Mouse (Mus musculus): ENCODE results near the gene Atad3a. TPM values are rescaled to one million over a fixed set of nuclear protein-coding genes. Genes with fewer than 3 reads are reported as not detected.

The Atad3a gene
- 69.8 TPM for polyA plus RNA-seq (2017; shearing (Covaris generic))

DNA sequence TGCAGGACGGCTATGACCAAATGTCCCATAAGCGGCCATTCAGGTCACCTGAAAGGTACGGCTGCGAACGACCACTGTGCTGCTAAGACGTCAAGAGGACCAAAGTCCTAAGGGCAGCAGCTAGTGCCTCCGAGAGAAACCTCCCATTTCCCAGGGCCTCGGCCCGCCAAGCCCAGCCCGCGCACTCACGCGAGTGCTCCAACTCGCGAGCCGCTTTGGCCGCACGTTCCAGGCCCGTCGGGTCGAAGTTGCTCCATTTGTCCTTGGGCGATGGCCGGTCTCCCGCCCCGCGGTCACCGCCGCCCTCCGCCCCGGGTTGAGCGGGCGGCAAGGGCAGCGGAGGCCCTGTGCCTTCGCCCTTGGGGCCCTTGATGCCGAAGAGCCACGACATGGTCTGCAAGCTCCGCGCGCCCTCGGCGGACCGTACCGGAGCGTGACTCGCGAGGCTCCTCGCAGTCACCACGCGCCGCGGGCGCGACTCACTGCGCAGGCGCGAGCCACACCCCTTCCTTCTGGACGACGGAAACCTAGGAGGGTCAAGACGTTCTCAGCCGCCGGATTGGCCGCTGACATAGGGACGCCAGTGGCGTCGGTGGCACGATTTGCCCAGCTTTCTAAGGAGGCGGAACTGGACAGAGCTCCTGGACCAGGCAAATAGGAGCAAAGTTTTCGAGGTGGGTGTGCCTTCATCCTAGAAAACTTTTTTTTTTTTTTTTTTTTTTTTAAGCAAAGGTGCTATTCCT is at the start of gene Atad3a:
Gene Atad3a, minus strand, starts transcription at position 481 of the 743 bp plus-strand sequence.

DNA sequence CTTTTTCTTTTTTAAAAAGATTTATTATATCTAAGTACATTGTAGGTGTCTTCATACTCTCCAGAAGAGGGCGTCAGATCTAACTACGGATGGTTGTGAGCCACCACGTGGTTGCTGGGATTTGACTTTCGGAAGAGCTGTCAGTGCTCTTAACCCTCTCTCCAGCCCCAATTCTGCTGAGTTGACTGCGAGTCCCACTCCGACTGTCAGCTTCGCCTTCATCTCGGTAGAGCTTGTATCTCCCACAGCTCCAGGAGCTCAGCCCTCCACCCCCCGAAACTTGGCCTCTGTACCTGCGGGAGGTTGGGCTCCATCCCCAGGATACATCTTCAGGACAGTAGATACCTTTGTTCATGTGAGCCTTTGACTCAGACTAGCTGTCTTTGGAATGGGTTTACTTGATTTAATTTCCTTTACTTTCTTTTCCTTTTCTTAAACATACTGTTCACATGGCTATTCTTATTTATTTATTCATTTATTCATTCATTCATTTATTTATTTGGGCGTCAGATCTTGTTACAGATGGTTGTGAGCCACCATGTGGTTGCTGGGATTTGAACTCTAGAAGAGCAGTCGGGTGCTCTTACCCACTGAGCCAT is 41.9 kb upstream of the Atad3a start, which contains the start of gene Mrpl20:
Gene Mrpl20, plus strand, starts transcription at position 138 of the 599 bp plus-strand sequence.

DNA sequence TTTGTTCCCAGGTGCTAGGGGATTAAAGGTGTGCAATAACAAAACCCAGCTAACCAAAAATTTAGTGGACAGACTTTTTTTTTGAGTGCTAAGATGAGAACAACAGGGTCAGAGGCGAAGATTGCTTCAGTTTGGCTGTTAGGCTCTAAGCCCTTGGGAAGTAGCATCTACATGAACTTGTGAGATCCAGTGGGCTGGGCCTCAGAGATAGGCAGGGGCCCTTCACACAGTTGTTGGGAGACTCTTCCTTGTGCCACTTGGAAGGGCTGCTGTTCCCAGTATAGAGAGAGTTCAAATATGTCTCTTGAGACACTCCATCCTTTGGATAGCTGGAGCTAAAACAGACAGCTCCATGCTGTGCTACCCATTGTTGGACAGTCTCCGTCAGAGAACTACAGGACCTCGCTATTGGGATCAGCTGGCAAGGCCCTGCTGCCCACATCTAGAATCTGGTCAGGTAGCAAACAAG is 29.2 kb upstream of the Atad3a start, which contains the start of gene Ankrd65:
Gene Ankrd65, plus strand, starts transcription at position 419 of the 469 bp plus-strand sequence.

DNA sequence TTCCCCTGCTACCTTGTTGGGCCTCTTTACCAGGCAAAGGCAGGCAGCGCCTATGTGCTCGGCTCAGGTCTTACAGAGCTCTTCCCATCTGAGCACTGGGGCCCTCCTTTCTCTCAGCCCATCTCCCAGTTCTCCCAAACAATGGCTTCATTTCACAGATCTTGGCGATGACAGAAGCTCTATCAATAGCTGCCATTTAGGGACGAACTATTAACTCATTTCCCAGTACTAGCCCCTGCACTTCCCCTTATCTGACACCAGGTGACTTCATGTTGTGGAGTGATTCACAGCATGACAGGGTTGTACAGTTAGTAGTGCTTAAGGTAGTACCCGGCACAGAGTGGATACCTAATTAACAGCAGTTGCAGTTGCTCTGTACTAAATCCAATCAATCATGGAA is 24.9 kb upstream of the Atad3a start, which contains the start of gene Tmem88b:
Gene Tmem88b, minus strand, starts transcription at position 56 of the 400 bp plus-strand sequence.

DNA sequence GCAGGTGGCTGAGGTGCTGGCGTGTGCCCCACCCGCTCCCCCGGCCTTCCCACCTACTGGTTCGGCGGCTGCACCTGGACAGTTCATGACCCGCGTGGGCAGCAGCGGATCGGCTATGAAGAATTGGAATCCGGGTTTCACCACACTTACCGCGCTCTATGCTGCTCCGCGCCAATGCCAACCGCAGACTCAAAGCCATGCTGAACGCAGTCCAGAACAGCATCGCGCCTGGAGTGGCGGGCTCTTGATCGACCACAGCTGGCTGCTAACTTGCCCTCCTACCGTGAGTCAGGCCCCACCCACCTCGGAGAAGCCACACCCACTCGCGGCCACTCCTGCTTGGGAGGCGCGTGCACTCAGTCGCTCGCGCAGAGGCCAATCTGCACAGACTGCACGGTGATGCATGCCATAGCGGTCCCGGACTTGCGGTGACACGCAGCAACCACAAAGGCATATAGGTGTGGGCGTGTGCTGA is 13.4 kb upstream of the Atad3a start, which contains the start of gene Vwa1:
Gene Vwa1, minus strand, starts transcription at position 419 of the 475 bp plus-strand sequence.

DNA sequence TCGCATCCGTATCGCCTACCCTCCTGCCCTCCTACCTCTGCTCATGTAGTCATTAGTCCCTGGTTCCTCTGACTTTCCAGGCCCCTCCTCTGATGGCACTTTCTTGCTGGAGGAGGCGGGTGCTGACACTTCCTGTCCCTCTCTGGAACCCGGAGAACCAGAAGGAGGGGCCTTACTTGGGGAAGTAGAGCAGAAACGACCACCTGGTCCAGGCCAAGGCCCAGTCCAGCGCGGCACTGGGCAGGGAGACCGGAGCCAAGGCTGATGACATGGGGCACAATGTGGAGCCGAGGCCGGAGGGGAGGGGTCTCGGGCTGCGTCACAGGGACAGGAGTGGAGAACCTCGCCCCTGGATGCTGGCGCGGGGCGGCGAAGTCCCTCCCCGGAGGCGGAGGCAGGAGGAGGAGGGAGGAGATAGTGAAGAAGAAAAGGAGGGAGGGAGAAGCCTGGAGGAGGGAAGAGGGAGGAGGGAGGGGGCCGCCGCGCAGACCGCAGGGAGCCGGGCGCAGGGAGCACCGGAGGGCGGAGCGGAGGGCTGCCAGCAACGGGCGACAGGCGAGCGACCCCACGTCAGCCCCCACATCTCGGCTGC is 26.4 kb downstream of the Atad3a start, which contains the start of gene Tmem240:
Gene Tmem240, plus strand, starts transcription at position 451 of the 592 bp plus-strand sequence.

DNA sequence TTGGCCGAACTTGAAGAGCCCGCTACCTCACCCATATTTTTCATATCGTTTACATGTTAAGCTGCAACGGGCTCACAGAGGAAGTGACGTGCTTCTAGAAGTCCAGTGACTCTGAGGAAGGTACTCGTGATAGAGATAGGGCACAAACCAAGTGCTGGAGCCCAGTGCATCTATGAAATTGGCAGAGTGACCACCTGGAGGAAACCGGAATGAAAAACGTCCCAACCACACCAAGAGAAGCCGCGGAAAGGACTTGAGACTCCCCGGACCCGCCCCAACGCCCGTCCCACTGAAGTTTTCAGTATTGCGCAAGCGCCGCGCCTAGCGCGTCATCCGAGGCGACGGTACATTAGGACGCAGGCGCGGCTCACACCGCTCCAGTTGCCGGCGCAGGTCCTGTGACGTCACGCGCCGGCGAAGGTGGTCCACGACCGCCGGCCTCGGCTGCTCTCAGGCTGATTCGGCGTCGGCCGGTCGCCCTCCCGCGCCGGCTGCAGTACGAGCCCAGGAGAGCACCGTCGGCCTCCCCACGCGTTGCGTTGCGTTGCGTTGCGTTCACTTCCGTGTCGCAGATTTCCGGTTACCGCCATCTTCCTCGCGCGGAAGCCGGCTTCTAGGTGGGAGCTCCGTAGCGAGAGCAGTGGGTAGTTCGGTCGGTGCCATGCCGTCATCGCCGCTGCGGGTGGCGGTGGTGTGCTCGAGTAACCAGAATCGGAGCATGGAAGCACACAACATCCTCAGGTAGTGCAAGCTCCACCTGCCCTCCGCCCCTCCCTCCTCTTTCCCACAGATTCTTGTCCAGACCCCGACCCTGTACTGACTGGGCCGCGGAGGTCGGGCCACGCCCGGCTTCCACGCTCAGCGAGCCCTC is 55.9 kb downstream of the Atad3a start, which contains the start of gene Ssu72:
Gene Ssu72, plus strand, starts transcription at position 80 of the 871 bp plus-strand sequence.

DNA sequence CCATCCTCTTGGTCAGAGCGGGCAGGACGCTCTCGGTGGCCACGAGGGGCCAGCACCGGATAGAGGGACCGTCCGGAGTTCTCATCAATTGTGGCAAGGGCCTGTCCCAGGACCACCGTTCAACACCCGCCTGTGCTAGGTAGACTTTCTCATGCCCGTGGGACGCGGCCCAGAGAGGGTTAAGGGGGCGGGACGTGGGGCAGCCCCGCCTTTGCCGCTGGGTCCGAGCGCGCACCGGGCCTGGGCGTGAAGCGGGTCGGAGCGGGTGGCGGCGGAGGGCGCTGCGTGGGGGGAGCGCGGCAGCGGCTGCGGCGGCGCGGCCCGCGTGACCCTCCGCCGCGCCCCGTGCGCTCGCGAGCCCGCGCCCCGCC is 66.8 kb downstream of the Atad3a start, which contains the start of gene Fndc10:
Gene Fndc10, plus strand, starts transcription at position 232 of the 371 bp plus-strand sequence.

Other genes with a start within 250 kb of the Atad3a start
- 98.5 TPM for gene Nadk, start 198.7 kb downstream of the Atad3a start, polyA plus RNA-seq (2017; shearing (Covaris generic))
- gene Slc35e2, start 159.7 kb downstream of the Atad3a start, polyA plus RNA-seq (2017; shearing (Covaris generic)) = 25.6 TPM
- 793 TPM for gene Cdk11b, start 136.2 kb downstream of the Atad3a start, polyA plus RNA-seq (2017; shearing (Covaris generic))
- not detected for gene Gm10563, start 115.7 kb downstream of the Atad3a start, polyA plus RNA-seq (2017; shearing (Covaris generic))
- not detected for gene Mmp23, start 107.7 kb downstream of the Atad3a start, polyA plus RNA-seq (2017; shearing (Covaris generic))
- gene Mib2, start 91.9 kb downstream of the Atad3a start, polyA plus RNA-seq (2017; shearing (Covaris generic)) = 48.6 TPM
- 11.6 TPM for gene Fndc10, start 66.8 kb downstream of the Atad3a start, polyA plus RNA-seq (2017; shearing (Covaris generic))
- gene Ssu72, start 56.3 kb downstream of the Atad3a start, polyA plus RNA-seq (2017; shearing (Covaris generic)) = 83.3 TPM
- gene Tmem240, start 26.3 kb downstream of the Atad3a start, polyA plus RNA-seq (2017; shearing (Covaris generic)) = 0.11 TPM
- 0.14 TPM for gene Vwa1, start 13.6 kb upstream of the Atad3a start, polyA plus RNA-seq (2017; shearing (Covaris generic))
- not detected for gene Tmem88b, start 24.8 kb upstream of the Atad3a start, polyA plus RNA-seq (2017; shearing (Covaris generic))
- gene Ankrd65, start 29.3 kb upstream of the Atad3a start, polyA plus RNA-seq (2017; shearing (Covaris generic)) = not detected
- gene Mrpl20, start 41.8 kb upstream of the Atad3a start, polyA plus RNA-seq (2017; shearing (Covaris generic)) = 52.7 TPM
- 336 TPM for gene Ccnl2, start 51.4 kb upstream of the Atad3a start, polyA plus RNA-seq (2017; shearing (Covaris generic))
- 103 TPM for gene Aurkaip1, start 70.2 kb upstream of the Atad3a start, polyA plus RNA-seq (2017; shearing (Covaris generic))
- 1.7 TPM for gene Mxra8, start 78.6 kb upstream of the Atad3a start, polyA plus RNA-seq (2017; shearing (Covaris generic))
- gene Dvl1, start 86.3 kb upstream of the Atad3a start, polyA plus RNA-seq (2017; shearing (Covaris generic)) = 78.2 TPM
- 0.66 TPM for gene Tas1r3, start 102.3 kb upstream of the Atad3a start, polyA plus RNA-seq (2017; shearing (Covaris generic))
- gene Cptp, start 108.3 kb upstream of the Atad3a start, polyA plus RNA-seq (2017; shearing (Covaris generic)) = 4.3 TPM
- 58.5 TPM for gene Ints11, start 108.5 kb upstream of the Atad3a start, polyA plus RNA-seq (2017; shearing (Covaris generic))
- 29.1 TPM for gene Pusl1, start 130.7 kb upstream of the Atad3a start, polyA plus RNA-seq (2017; shearing (Covaris generic))
- gene Acap3, start 130.7 kb upstream of the Atad3a start, polyA plus RNA-seq (2017; shearing (Covaris generic)) = 29.0 TPM
- 163 TPM for gene Ube2j2, start 182.7 kb upstream of the Atad3a start, polyA plus RNA-seq (2017; shearing (Covaris generic))
- 4.2 TPM for gene C1qtnf12, start 201.2 kb upstream of the Atad3a start, polyA plus RNA-seq (2017; shearing (Covaris generic))
- gene B3galt6, start 231.6 kb upstream of the Atad3a start, polyA plus RNA-seq (2017; shearing (Covaris generic)) = 7.5 TPM
- 443 TPM for gene Sdf4, start 231.8 kb upstream of the Atad3a start, polyA plus RNA-seq (2017; shearing (Covaris generic))